Mouse (Mus musculus) forebrain, embryonic 10.5 days (tissue): ENCODE measurements around the gene Rd3. TPM values are rescaled to one million over a fixed set of nuclear protein-coding genes. Genes with fewer than 3 reads are reported as not detected.

ENCODE experiments used
- DNase-seq: peaks from one replicate; pipeline ENCODE4 v3.0.0-alpha.2; 2017; ENCODE audit warnings: low spot score; ENCODE audit errors: extremely low spot score
- H3K27ac ChIP-seq: fragments of 300-500 bp; sonication (generic); 2 replicates; pipeline ENCODE4 v1.5.1; 2016; ENCODE audit warnings: mild to moderate bottlenecking
- H3K27me3 ChIP-seq: fragments of 300-500 bp; sonication (generic); 2 replicates; pipeline ENCODE4 v1.6.1; 2016; ENCODE audit warnings: mild to moderate bottlenecking; ENCODE audit not compliant: poor library complexity, severe bottlenecking
- H3K36me3 ChIP-seq: fragments of 300-500 bp; sonication (generic); replicated peaks from 2 replicates; pipeline ENCODE4 v1.6.1; 2016; ENCODE audit warnings: mild to moderate bottlenecking, moderate library complexity
- H3K4me1 ChIP-seq: fragments of 300-500 bp; sonication (generic); 2 replicates; pipeline ENCODE4 v1.6.1; 2016
- H3K4me3 ChIP-seq: fragments of 300-500 bp; sonication (generic); 2 replicates; pipeline ENCODE4 v1.5.1; 2016; ENCODE audit warnings: mild to moderate bottlenecking, moderate library complexity
- H3K9me3 ChIP-seq: fragments of 300-500 bp; sonication (generic); 2 replicates; pipeline ENCODE4 v1.6.1; 2016; ENCODE audit warnings: mild to moderate bottlenecking, moderate library complexity
- WGBS: fragments of 180-500 bp; shearing (Covaris S2); methylation state at CpG from one replicate; pipeline ENCODE4 v1.1.7; 2016; 5-methylcytosine and 5-hydroxymethylcytosine counted together
- microRNA-seq: library from miRNA; unstranded; fragments of <30 nt; microRNA quantifications from one replicate; pipeline ENCODE4, GENCODE M21; 2017
- polyA plus RNA-seq: library from polyadenylated mRNA; unstranded; fragments of >200 nt; fragmentation: Nextera tagmentation; extraction: Ambion mirVana; gene quantifications from 2 replicates; pipeline ENCODE4 v1.2.1, GENCODE M21; 2016

Gene Rd3
- polyA plus RNA-seq, 1 experiment from 2014 or later, result 0.38 TPM

GRCm38 (mm10) chr1:191996621-191997185 lies 19.5 kb downstream of the Rd3 start:
- no peaks in the 10 kb centered on the region for H3K27me3 ChIP-seq
- H3K9me3 ChIP-seq, result no peaks in the 10 kb centered on the region
- H3K4me3 ChIP-seq, result no peak overlapping the region
- whole genome bisulfite sequencing, result 91% methylated on average over 8 of the region's 8 CpGs
- no peak overlapping the region for H3K27ac ChIP-seq
- H3K4me1 ChIP-seq, result no peaks in the 10 kb centered on the region
- DNase-seq, result no peak
- H3K36me3 ChIP-seq, result no peaks in the 10 kb centered on the region

GRCm38 (mm10) chr1:191999022-191999421 lies 21.9 kb downstream of the Rd3 start:
- H3K9me3 ChIP-seq, result no peaks in the 10 kb centered on the region
- no peaks in the 10 kb centered on the region for H3K27me3 ChIP-seq
- H3K4me1 ChIP-seq, result no peaks in the 10 kb centered on the region
- no peak overlapping the region for H3K4me3 ChIP-seq
- DNase-seq, result no peak
- H3K27ac ChIP-seq, result no peak overlapping the region
- H3K36me3 ChIP-seq, result no peaks in the 10 kb centered on the region

Small RNA genes within 50 kb of the gene (microRNA-seq; reads per million reads assigned to microRNA genes)
- not detected for gene Mir3473c

Other genes starting within 250 kb of the Rd3 start
- 69.8 and 70.8 TPM in 2 replicates for gene Nek2, start 155.9 kb upstream of the Rd3 start, polyA plus RNA-seq
- gene Slc30a1, start 70.6 kb upstream of the Rd3 start, polyA plus RNA-seq, result 1.2 and 1.5 TPM in 2 replicates
- gene Traf5, start 115.2 kb downstream of the Rd3 start, polyA plus RNA-seq, result 2.3 and 4.1 TPM in 2 replicates
- 14.2 and 14.7 TPM in 2 replicates for gene Rcor3, start 160.7 kb downstream of the Rd3 start, polyA plus RNA-seq
- gene Kcnh1, start 213.4 kb downstream of the Rd3 start, polyA plus RNA-seq, result 0.14 and 0.15 TPM in 2 replicates